26 mouse cellular contexts compared by ENCODE assay signal in genomic region chr3:28004321-28004720, GRCm38 (mm10).
DNase-seq lines count a peak whose midpoint lies in the region; ATAC-seq and TF ChIP-seq lines count a peak whose summit lies in the region.
"Had no signal": no experiment of that assay in that cellular context is flagged by ENCODE, and none has a peak within 500 bp of the region (broad histone marks: within the 10 kb centered on the region; RNA-seq: fewer than 3 reads in every experiment).

No protein-coding gene starts in this region.

- H3K4me1 ChIP-seq in forebrain, embryonic 11.5 days (replicated peaks; ENCODE audit: control insufficient read depth, insufficient read depth, low read length), result no peaks in the 10 kb centered on the region
- no peaks in the 10 kb centered on the region for H3K4me1 ChIP-seq in forebrain, embryonic 16.5 days (replicated peaks; ENCODE audit: control insufficient read depth, insufficient read depth, low read length)
- H3K4me1 ChIP-seq in intestine, embryonic 14.5 days (replicated peaks; ENCODE audit: control insufficient read depth, insufficient read depth, low read length), result no peaks in the 10 kb centered on the region
- no peaks in the 10 kb centered on the region; the same call in 1 of the 2 replicates for H3K4me1 ChIP-seq in intestine, embryonic 16.5 days (ENCODE audit: control insufficient read depth, insufficient read depth, low read length)
- no peaks in the 10 kb centered on the region for H3K4me1 ChIP-seq in kidney, embryonic 14.5 days (ENCODE audit: control insufficient read depth, insufficient read depth, low read length)
- H3K4me1 ChIP-seq in limb, embryonic 10.5 days, result no peaks in the 10 kb centered on the region
- no peaks in the 10 kb centered on the region for H3K4me1 ChIP-seq in hindbrain, postnatal 0 days (ENCODE audit: insufficient read depth, low read length)
- H3K4me1 ChIP-seq: embryonic facial prominence, embryonic 10.5 days; embryonic facial prominence, embryonic 12.5 days; forebrain, embryonic 12.5 days had no signal

- no peak overlapping the region for H3K4me3 ChIP-seq in forebrain, embryonic 11.5 days (ENCODE audit: low read depth, low read length)
- no peak overlapping the region for H3K4me3 ChIP-seq in forebrain, embryonic 16.5 days (replicated peaks; ENCODE audit: low read length)
- H3K4me3 ChIP-seq in intestine, embryonic 14.5 days (ENCODE audit: low read depth, low read length), result no peak overlapping the region
- no peak overlapping the region for H3K4me3 ChIP-seq in intestine, embryonic 16.5 days (ENCODE audit: low read length)
- no peak overlapping the region for H3K4me3 ChIP-seq in kidney, embryonic 14.5 days (ENCODE audit: low read length)
- no peak overlapping the region for H3K4me3 ChIP-seq in limb, embryonic 10.5 days
- no peak overlapping the region for H3K4me3 ChIP-seq in hindbrain, postnatal 0 days (ENCODE audit: low read length)
- H3K4me3 ChIP-seq: embryonic facial prominence, embryonic 10.5 days; embryonic facial prominence, embryonic 12.5 days; forebrain, embryonic 12.5 days had no signal

- no peak overlapping the region for H3K9ac ChIP-seq in forebrain, embryonic 11.5 days (ENCODE audit: low read length)
- H3K9ac ChIP-seq in forebrain, embryonic 16.5 days (replicated peaks; ENCODE audit: low read depth, low read length), result no peak overlapping the region
- no peak overlapping the region for H3K9ac ChIP-seq in intestine, embryonic 14.5 days (ENCODE audit: low read length)
- no peak overlapping the region for H3K9ac ChIP-seq in intestine, embryonic 16.5 days (ENCODE audit: low read depth, low read length)
- H3K9ac ChIP-seq in kidney, embryonic 14.5 days (ENCODE audit: low read depth, low read length), result no peak overlapping the region
- no peak overlapping the region for H3K9ac ChIP-seq in hindbrain, postnatal 0 days (replicated peaks; ENCODE audit: low read length)
- H3K9ac ChIP-seq: embryonic facial prominence, embryonic 12.5 days; forebrain, embryonic 12.5 days had no signal

- DNase-seq in forebrain, embryonic 11.5 days (ENCODE audit: low spot score), result peak; percentile 13
- DNase-seq in intestine, embryonic 14.5 days (ENCODE audit: low spot score), result peak; percentile 25
- DNase-seq in kidney, adult 9 months, result peak; percentile 46
- DNase-seq in limb, embryonic 10.5 days (ENCODE audit: low spot score), result peak; percentile 6
- no peak for DNase-seq in hindbrain, postnatal 0 days (ENCODE audit: low spot score)
- DNase-seq: adrenal gland, adult 8-10 months; adrenal gland, postnatal 14 days; adrenal gland, postnatal 36 days; B cell, adult 2 months; cerebellum, adult 11-12 months; cerebellum, adult 2 months; cerebellum, adult 9-10 months; cerebellum, postnatal 10 days; cerebellum, postnatal 25 days had no signal

- WGBS in forebrain, embryonic 11.5 days, result 75% methylated on average over 6 of the region's 6 CpGs
- WGBS in forebrain, embryonic 16.5 days, result 79% methylated on average over 6 of the region's 6 CpGs
- 78% methylated on average over 6 of the region's 6 CpGs for WGBS in intestine, embryonic 14.5 days
- WGBS in intestine, embryonic 16.5 days, result 78% methylated on average over 6 of the region's 6 CpGs
- 78% methylated on average over 6 of the region's 6 CpGs for WGBS in kidney, embryonic 14.5 days
- 83% methylated on average over 6 of the region's 6 CpGs for WGBS in limb, embryonic 10.5 days
- WGBS in hindbrain, postnatal 0 days, result 80% methylated on average over 6 of the region's 6 CpGs

- H3K9me3 ChIP-seq in forebrain, embryonic 11.5 days (ENCODE audit: control insufficient read depth, low read length), result no peaks in the 10 kb centered on the region
- no peaks in the 10 kb centered on the region for H3K9me3 ChIP-seq in forebrain, embryonic 16.5 days (ENCODE audit: control insufficient read depth, low read length)
- peaks cover 4% of the 10 kb centered on the region; the same call in 1 of the 2 replicates for H3K9me3 ChIP-seq in intestine, embryonic 14.5 days (ENCODE audit: control insufficient read depth, low read length)
- H3K9me3 ChIP-seq in intestine, embryonic 16.5 days (ENCODE audit: control insufficient read depth, low read length), result no peaks in the 10 kb centered on the region
- H3K9me3 ChIP-seq in kidney, embryonic 14.5 days (ENCODE audit: control insufficient read depth, low read length), result no peaks in the 10 kb centered on the region
- H3K9me3 ChIP-seq in limb, embryonic 10.5 days (replicated peaks), result no peaks in the 10 kb centered on the region
- H3K9me3 ChIP-seq in hindbrain, postnatal 0 days (ENCODE audit: low read length), result no peaks in the 10 kb centered on the region
- H3K9me3 ChIP-seq: embryonic facial prominence, embryonic 10.5 days; embryonic facial prominence, embryonic 12.5 days; forebrain, embryonic 12.5 days; G1E had no signal

- H3K27me3 ChIP-seq in forebrain, embryonic 11.5 days (ENCODE audit: control insufficient read depth, insufficient read depth, low read length), result no peaks in the 10 kb centered on the region
- no peaks in the 10 kb centered on the region for H3K27me3 ChIP-seq in forebrain, embryonic 16.5 days (replicated peaks; ENCODE audit: control insufficient read depth, insufficient read depth, low read length)
- no peaks in the 10 kb centered on the region for H3K27me3 ChIP-seq in intestine, embryonic 14.5 days (replicated peaks; ENCODE audit: control insufficient read depth, insufficient read depth, low read length)
- H3K27me3 ChIP-seq in intestine, embryonic 16.5 days (replicated peaks; ENCODE audit: control insufficient read depth, insufficient read depth, low read length), result no peaks in the 10 kb centered on the region
- no peaks in the 10 kb centered on the region for H3K27me3 ChIP-seq in kidney, embryonic 14.5 days (ENCODE audit: control insufficient read depth, insufficient read depth, low read length)
- H3K27me3 ChIP-seq in limb, embryonic 10.5 days (ENCODE audit: low read depth, poor library complexity, severe bottlenecking), result no peaks in the 10 kb centered on the region
- no peaks in the 10 kb centered on the region for H3K27me3 ChIP-seq in hindbrain, postnatal 0 days (ENCODE audit: insufficient read depth, low read length)
- H3K27me3 ChIP-seq: CH12.LX; embryonic facial prominence, embryonic 12.5 days; forebrain, embryonic 12.5 days; Patski had no signal

- no peak for TF ChIP-seq CTCF in hindbrain, postnatal 0 days (IDR thresholded peaks at IDR 0.05; ENCODE audit: low read depth)

- H3K4me2 ChIP-seq in forebrain, embryonic 11.5 days (ENCODE audit: low read depth, low read length, severe bottlenecking), result no peak overlapping the region
- no peak overlapping the region for H3K4me2 ChIP-seq in forebrain, embryonic 16.5 days (ENCODE audit: low read length)
- H3K4me2 ChIP-seq in intestine, embryonic 14.5 days (ENCODE audit: low read length), result no peak overlapping the region
- H3K4me2 ChIP-seq in intestine, embryonic 16.5 days (ENCODE audit: low read depth, low read length), result no peak overlapping the region
- no peak overlapping the region for H3K4me2 ChIP-seq in kidney, embryonic 14.5 days (replicated peaks; ENCODE audit: low read depth, low read length)
- no peak overlapping the region for H3K4me2 ChIP-seq in hindbrain, postnatal 0 days (ENCODE audit: low read depth, low read length)
- H3K4me2 ChIP-seq: embryonic facial prominence, embryonic 12.5 days; forebrain, embryonic 12.5 days had no signal

- ATAC-seq in forebrain, embryonic 11.5 days (replicated peaks; ENCODE audit: low FRiP score), result no peak
- no peak for ATAC-seq in forebrain, embryonic 16.5 days
- ATAC-seq in intestine, embryonic 14.5 days (replicated peaks; ENCODE audit: low FRiP score, low TSS enrichment, low read depth), result no peak
- no peak for ATAC-seq in intestine, embryonic 16.5 days
- no peak for ATAC-seq in kidney, embryonic 14.5 days (ENCODE audit: low FRiP score, low TSS enrichment)
- no peak for ATAC-seq in hindbrain, postnatal 0 days
- ATAC-seq: activated CD4-positive, CD25-positive, alpha-beta regulatory T cell, adult 4 months; CD4-positive, CD25-positive, alpha-beta regulatory T cell, adult 4 months; forebrain, embryonic 14.5 days; Patski had no signal

- no peak overlapping the region for H3K27ac ChIP-seq in forebrain, embryonic 11.5 days (ENCODE audit: low read depth, low read length)
- no peak overlapping the region for H3K27ac ChIP-seq in forebrain, embryonic 16.5 days (ENCODE audit: low read length)
- H3K27ac ChIP-seq in intestine, embryonic 14.5 days (ENCODE audit: low read depth), result no peak overlapping the region
- H3K27ac ChIP-seq in intestine, embryonic 16.5 days (ENCODE audit: low read length), result no peak overlapping the region
- H3K27ac ChIP-seq in kidney, embryonic 14.5 days (ENCODE audit: low read depth, low read length), result no peak overlapping the region
- no peak overlapping the region for H3K27ac ChIP-seq in limb, embryonic 10.5 days
- H3K27ac ChIP-seq in hindbrain, postnatal 0 days, result no peak overlapping the region
- H3K27ac ChIP-seq: embryonic facial prominence, embryonic 10.5 days; embryonic facial prominence, embryonic 12.5 days; forebrain, embryonic 12.5 days had no signal

- no peaks in the 10 kb centered on the region for H3K36me3 ChIP-seq in forebrain, embryonic 11.5 days (ENCODE audit: control insufficient read depth, insufficient read depth, low read length)
- H3K36me3 ChIP-seq in forebrain, embryonic 16.5 days (ENCODE audit: control insufficient read depth, insufficient read depth), result no peaks in the 10 kb centered on the region
- no peaks in the 10 kb centered on the region for H3K36me3 ChIP-seq in intestine, embryonic 14.5 days (ENCODE audit: control insufficient read depth, insufficient read depth, low read length)
- no peaks in the 10 kb centered on the region for H3K36me3 ChIP-seq in intestine, embryonic 16.5 days (ENCODE audit: control insufficient read depth, insufficient read depth, low read length)
- H3K36me3 ChIP-seq in kidney, embryonic 14.5 days (ENCODE audit: control insufficient read depth, insufficient read depth, low read length), result no peaks in the 10 kb centered on the region
- H3K36me3 ChIP-seq in limb, embryonic 10.5 days, result no peaks in the 10 kb centered on the region
- H3K36me3 ChIP-seq in hindbrain, postnatal 0 days (ENCODE audit: insufficient read depth, low read length), result no peaks in the 10 kb centered on the region
- H3K36me3 ChIP-seq: embryonic facial prominence, embryonic 10.5 days; embryonic facial prominence, embryonic 12.5 days; forebrain, embryonic 12.5 days; G1E had no signal
